Mouse (Mus musculus) heart, embryonic 15.5 days (tissue): Measurements from ENCODE around the gene Shb. TPM values are rescaled to one million over a fixed set of nuclear protein-coding genes. Genes with fewer than 3 reads are reported as not detected.

ENCODE experiments used
- ATAC-seq: fragments of 200-750 bp; cut with Nextera tagmentation; replicated peaks from 2 replicates; pipeline ENCODE4 v1.8.0; 2017; ENCODE audit warnings: low read depth, moderate TSS enrichment; ENCODE audit not compliant: insufficient number of reproducible peaks, insufficient read depth, low FRiP score
- H3K27ac ChIP-seq: fragments of 300-500 bp; sonication (generic); 2 replicates; pipeline ENCODE4 v1.5.1; 2015; ENCODE audit warnings: mild to moderate bottlenecking, inconsistent platforms
- H3K27me3 ChIP-seq: fragments of 300-500 bp; sonication (generic); 2 replicates; pipeline ENCODE4 v1.6.1; 2015; ENCODE audit warnings: inconsistent platforms
- H3K36me3 ChIP-seq: fragments of 300-500 bp; sonication (generic); 2 replicates; pipeline ENCODE4 v1.6.1; 2015; ENCODE audit warnings: mild to moderate bottlenecking, inconsistent platforms
- H3K4me1 ChIP-seq: fragments of 300-500 bp; sonication (generic); replicated peaks from 2 replicates; pipeline ENCODE4 v1.6.1; 2015; ENCODE audit warnings: inconsistent platforms
- H3K4me2 ChIP-seq: fragments of 300-500 bp; sonication (generic); 2 replicates; pipeline ENCODE4 v1.6.1; 2015; ENCODE audit warnings: inconsistent platforms, mild to moderate bottlenecking, moderate library complexity
- H3K4me3 ChIP-seq: fragments of 300-500 bp; sonication (generic); 2 replicates; pipeline ENCODE4 v1.5.1; 2015; ENCODE audit warnings: mild to moderate bottlenecking, inconsistent platforms
- H3K9ac ChIP-seq: fragments of 300-500 bp; sonication (generic); 2 replicates; pipeline ENCODE4 v1.6.1; 2015; ENCODE audit warnings: mild to moderate bottlenecking, inconsistent platforms
- H3K9me3 ChIP-seq: fragments of 300-500 bp; sonication (generic); replicated peaks from 2 replicates; pipeline ENCODE4 v1.6.1; 2016; ENCODE audit warnings: inconsistent platforms
- whole genome bisulfite sequencing: fragments of 180-500 bp; shearing (Covaris S2); methylation state at CpG from one replicate; pipeline ENCODE4 v1.1.7; 2015; ENCODE audit warnings: mixed read lengths; 5-methylcytosine and 5-hydroxymethylcytosine counted together
- polyA plus RNA-seq: library from polyadenylated mRNA; unstranded; fragments of >200 nt; fragmentation: Nextera tagmentation; extraction: Ambion mirVana; gene quantifications from 2 replicates; pipeline ENCODE4 v1.2.1, GENCODE M21; 2015

Gene Shb
- polyA plus RNA-seq, 1 experiment from 2014 or later = 8.6 TPM

- peaks cover 59% of the 10 kb centered on the region for H3K4me1 ChIP-seq
- no peak for ATAC-seq
- no peak overlapping the region for H3K27ac ChIP-seq
- no peaks in the 10 kb centered on the region for H3K27me3 ChIP-seq
- H3K4me2 ChIP-seq = peak overlapping the region; percentile 90
- no peaks in the 10 kb centered on the region for H3K36me3 ChIP-seq
- H3K9me3 ChIP-seq = no peaks in the 10 kb centered on the region
- peak overlapping the region; percentile 84 for H3K4me3 ChIP-seq
- WGBS = 77% methylated on average over 2 of the region's 2 CpGs
- peak overlapping the region; percentile 94; the same call in 1 of the 2 replicates for H3K9ac ChIP-seq
Measured at GRCm38 (mm10) chr4:45526846-45527561, 5.3 kb downstream of the Shb start.

- no peak overlapping the region for H3K9ac ChIP-seq
Measured at GRCm38 (mm10) chr4:45526175-45526574, 6.1 kb downstream of the Shb start.

GRCm38 (mm10) chr4:45525541-45525940 lies 6.7 kb downstream of the Shb start:
- no peaks in the 10 kb centered on the region for H3K27me3 ChIP-seq
- no peaks in the 10 kb centered on the region for H3K36me3 ChIP-seq
- WGBS = 86% methylated on average over 3 of the region's 3 CpGs
- no peaks in the 10 kb centered on the region for H3K9me3 ChIP-seq
- H3K4me1 ChIP-seq = peaks cover 65% of the 10 kb centered on the region
- no peak for ATAC-seq
- H3K9ac ChIP-seq = no peak overlapping the region
- H3K4me2 ChIP-seq = no peak overlapping the region
- no peak overlapping the region for H3K4me3 ChIP-seq
- no peak overlapping the region for H3K27ac ChIP-seq

More at GRCm38 (mm10) chr4:45526175-45526574, 6.1 kb downstream of the Shb start:
- no peaks in the 10 kb centered on the region for H3K36me3 ChIP-seq
- ATAC-seq = no peak
- H3K4me2 ChIP-seq = no peak overlapping the region
- 80% methylated on average over 3 of the region's 3 CpGs for WGBS
- H3K27me3 ChIP-seq = no peaks in the 10 kb centered on the region
- H3K4me1 ChIP-seq = peaks cover 59% of the 10 kb centered on the region
- no peaks in the 10 kb centered on the region for H3K9me3 ChIP-seq
- H3K4me3 ChIP-seq = no peak overlapping the region
- no peak overlapping the region for H3K27ac ChIP-seq

- WGBS = 77% methylated on average over 4 of the region's 4 CpGs
- H3K27ac ChIP-seq = no peak overlapping the region
Measured at GRCm38 (mm10) chr4:45524602-45525001, 7.7 kb downstream of the Shb start.

GRCm38 (mm10) chr4:45523360-45523759 lies 8.9 kb downstream of the Shb start:
- WGBS = 82% methylated on average over 6 of the region's 6 CpGs
- peaks cover 78% of the 10 kb centered on the region for H3K4me1 ChIP-seq

More at GRCm38 (mm10) chr4:45524602-45525001, 7.7 kb downstream of the Shb start:
- H3K36me3 ChIP-seq = no peaks in the 10 kb centered on the region
- no peak for ATAC-seq
- no peak overlapping the region for H3K4me2 ChIP-seq
- no peak overlapping the region for H3K4me3 ChIP-seq
- H3K27me3 ChIP-seq = no peaks in the 10 kb centered on the region
- H3K9ac ChIP-seq = no peak overlapping the region
- H3K9me3 ChIP-seq = no peaks in the 10 kb centered on the region
- H3K4me1 ChIP-seq = peaks cover 73% of the 10 kb centered on the region

GRCm38 (mm10) chr4:45522956-45523355 lies 9.3 kb downstream of the Shb start:
- no peak overlapping the region for H3K4me2 ChIP-seq
- no peaks in the 10 kb centered on the region for H3K36me3 ChIP-seq
- H3K27ac ChIP-seq = no peak overlapping the region
- H3K4me1 ChIP-seq = peaks cover 79% of the 10 kb centered on the region
- ATAC-seq = no peak
- H3K9ac ChIP-seq = 0 out of 2 replicates have a peak overlapping the region, but pooled peaks have one; percentile 9
- H3K27me3 ChIP-seq = no peaks in the 10 kb centered on the region
- no peak overlapping the region for H3K4me3 ChIP-seq
- no peaks in the 10 kb centered on the region for H3K9me3 ChIP-seq

More at GRCm38 (mm10) chr4:45523360-45523759, 8.9 kb downstream of the Shb start:
- H3K27me3 ChIP-seq = no peaks in the 10 kb centered on the region
- peak overlapping the region; percentile 9; the same call in 1 of the 2 replicates for H3K9ac ChIP-seq
- ATAC-seq = no peak
- no peak overlapping the region for H3K27ac ChIP-seq
- no peak overlapping the region for H3K4me2 ChIP-seq
- H3K4me3 ChIP-seq = no peak overlapping the region
- H3K9me3 ChIP-seq = no peaks in the 10 kb centered on the region
- H3K36me3 ChIP-seq = no peaks in the 10 kb centered on the region

- 77% methylated on average over 4 of the region's 4 CpGs for WGBS
- H3K27me3 ChIP-seq = no peaks in the 10 kb centered on the region
- no peaks in the 10 kb centered on the region for H3K9me3 ChIP-seq
- H3K36me3 ChIP-seq = no peaks in the 10 kb centered on the region
- H3K9ac ChIP-seq = no peak overlapping the region
- no peak for ATAC-seq
- H3K4me1 ChIP-seq = peaks cover 79% of the 10 kb centered on the region
- H3K4me3 ChIP-seq = no peak overlapping the region
- H3K4me2 ChIP-seq = no peak overlapping the region
- H3K27ac ChIP-seq = no peak overlapping the region
Measured at GRCm38 (mm10) chr4:45522583-45522900, 9.7 kb downstream of the Shb start.

GRCm38 (mm10) chr4:45521705-45522582 lies 10.3 kb downstream of the Shb start:
- no peak overlapping the region for H3K4me2 ChIP-seq
- no peak overlapping the region for H3K9ac ChIP-seq
- H3K27ac ChIP-seq = peak overlapping the region; percentile 11; the same call in 1 of the 2 replicates
- H3K36me3 ChIP-seq = no peaks in the 10 kb centered on the region
- H3K27me3 ChIP-seq = no peaks in the 10 kb centered on the region
- H3K4me1 ChIP-seq = peaks cover 79% of the 10 kb centered on the region
- WGBS = 49% methylated on average over 9 of the region's 9 CpGs
- H3K9me3 ChIP-seq = no peaks in the 10 kb centered on the region
- H3K4me3 ChIP-seq = no peak overlapping the region
- no peak for ATAC-seq

GRCm38 (mm10) chr4:45520375-45520774 lies 11.9 kb downstream of the Shb start:
- 48% methylated on average over 8 of the region's 8 CpGs for WGBS
- H3K27ac ChIP-seq = peak overlapping the region; percentile 55
- H3K4me3 ChIP-seq = no peak overlapping the region
- H3K9me3 ChIP-seq = no peaks in the 10 kb centered on the region
- H3K9ac ChIP-seq = 0 out of 2 replicates have a peak overlapping the region, but pooled peaks have one; percentile 2
- no peak for ATAC-seq
- peaks cover 80% of the 10 kb centered on the region for H3K4me1 ChIP-seq
- no peaks in the 10 kb centered on the region for H3K36me3 ChIP-seq
- H3K27me3 ChIP-seq = no peaks in the 10 kb centered on the region
- H3K4me2 ChIP-seq = peak overlapping the region; percentile 26

GRCm38 (mm10) chr4:45517399-45517798 lies 14.9 kb downstream of the Shb start:
- peak overlapping the region; percentile 6; the same call in 1 of the 2 replicates for H3K27ac ChIP-seq
- no peak overlapping the region for H3K4me2 ChIP-seq
- H3K9ac ChIP-seq = no peak overlapping the region
- no peaks in the 10 kb centered on the region for H3K36me3 ChIP-seq
- 31% methylated on average over 4 of the region's 4 CpGs for WGBS
- peaks cover 96% of the 10 kb centered on the region for H3K4me1 ChIP-seq
- H3K9me3 ChIP-seq = no peaks in the 10 kb centered on the region
- no peaks in the 10 kb centered on the region for H3K27me3 ChIP-seq
- H3K4me3 ChIP-seq = no peak overlapping the region
- no peak for ATAC-seq

GRCm38 (mm10) chr4:45515894-45516293 lies 16.4 kb downstream of the Shb start:
- peak overlapping the region; percentile 21 for H3K27ac ChIP-seq

More at GRCm38 (mm10) chr4:45515894-45516293, 16.4 kb downstream of the Shb start:
- Histone ChIP-seq H3K27me3 (no peaks in the 10 kb centered on the region), H3K9ac (no peak overlapping the region), H3K4me1 (peaks cover 90% of the 10 kb centered on the region), H3K36me3 (no peaks in the 10 kb centered on the region), H3K4me3 (no peak overlapping the region), H3K9me3 (no peaks in the 10 kb centered on the region), H3K4me2 (no peak overlapping the region)
- ATAC-seq = no peak
- WGBS = 43% methylated on average over 4 of the region's 4 CpGs
